Mouse (Mus musculus): Measurements from ENCODE around the gene Olfr734.

GRCm38 (mm10) chr14:50326661-50327060 is at the start of gene Olfr734:
- no peak for TF ChIP-seq CTCF (IDR thresholded peaks at IDR 0.05; ENCODE audit: borderline replicate concordance, control insufficient read depth, extremely low read depth, insufficient read depth, low read length, poor library complexity)
- TF ChIP-seq POLR2A (IDR thresholded peaks at IDR 0.05; ENCODE audit: control insufficient read depth, extremely low read depth, insufficient read depth, low read length, poor library complexity): no peak

Measured in thymus, adult 2 months (tissue).